Mouse (Mus musculus) heart, postnatal 10 days (tissue): ENCODE measurements around the gene Psph. TPM values are rescaled to one million over a fixed set of nuclear protein-coding genes. Genes with fewer than 3 reads are reported as not detected.

Experiments used
- DNase-seq, 2 experiments: peaks; one replicate each; pipeline ENCODE4 v3.0.0; 2021
- intact Hi-C: fragments of 180-260 bp; cut with DNase I; formaldehyde crosslinking; loops from one replicate; pipeline ENCODE4 v1.15.1; 2025
- total RNA-seq, 2 experiments: library from RNA; stranded (reverse); gene quantifications; 2 replicates each; pipeline ENCODE4 v1.2.3; 2021

Gene Psph
- total RNA-seq, 2 experiments from 2014 or later, result 12.4 to 15.9 TPM

DNA sequence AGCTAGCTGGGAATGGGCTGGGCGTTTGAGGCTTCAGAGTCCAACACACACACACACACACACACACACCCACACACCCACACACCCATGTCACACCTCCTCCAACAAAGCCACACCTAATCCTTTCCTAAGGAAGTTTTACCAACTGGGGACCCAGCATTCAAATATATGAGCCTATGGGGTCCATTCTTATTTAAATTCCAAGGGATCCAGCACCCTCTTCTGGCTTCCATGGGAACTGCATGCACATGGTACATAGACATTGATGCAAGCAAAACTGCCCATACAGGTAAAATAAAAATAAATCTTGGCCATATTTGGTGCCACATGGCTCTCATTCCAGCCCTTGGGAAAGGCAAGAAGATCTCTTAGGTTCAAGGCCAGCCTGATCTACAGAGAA is 46.3 kb downstream of the Psph start:
- intact Hi-C loops, result loop anchor here (5.0 kb wide), 1 partner anchor 129 kb away; no protein-coding TSS in a partner anchor
- DNase-seq, result peak; percentile 27 to 53

DNA sequence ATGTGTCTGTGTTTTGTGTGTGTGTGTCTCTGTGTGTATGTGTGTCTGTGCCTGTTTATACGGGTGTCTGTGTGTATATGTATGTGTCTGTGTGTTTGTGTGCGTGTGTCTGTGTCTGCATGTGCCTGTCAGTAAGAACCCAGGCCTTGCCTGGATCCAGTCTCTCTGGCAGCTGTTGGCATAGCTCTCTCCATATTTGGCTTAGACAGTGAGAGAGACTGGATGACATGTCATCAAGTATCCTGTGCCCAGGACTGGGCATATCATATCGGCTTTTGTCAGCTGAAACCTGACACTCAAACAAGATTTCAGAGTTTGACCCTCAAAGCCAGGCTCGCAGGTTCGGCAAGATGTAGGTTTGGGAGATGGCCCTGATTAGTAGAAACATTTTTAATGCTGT is 56.2 kb downstream of the Psph start:
- DNase-seq, result peak; percentile 66 to 81
- intact Hi-C loops, result no loop called here

DNA sequence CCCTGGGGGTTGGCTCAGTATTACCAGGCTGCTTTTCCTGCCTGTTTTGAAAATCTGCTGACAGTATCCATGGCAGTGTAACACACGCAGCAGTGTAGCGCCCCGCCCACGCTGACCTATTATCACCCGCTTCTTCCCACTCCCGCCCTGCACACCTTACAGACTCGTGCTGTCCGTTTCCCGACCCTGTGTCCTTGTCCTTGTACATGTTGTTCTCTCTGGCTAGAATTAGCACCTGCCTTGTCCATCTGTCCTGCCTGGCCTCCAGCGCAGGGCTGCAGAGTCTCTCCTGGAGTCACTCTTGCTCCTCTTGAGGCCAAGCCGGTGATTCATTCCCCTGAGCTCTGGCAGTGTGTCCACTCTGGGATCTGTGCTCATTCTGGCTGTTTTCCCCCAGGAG is 56.9 kb downstream of the Psph start:
- intact Hi-C loops, result no loop called here
- peak; percentile 73 to 83 for DNase-seq

DNA sequence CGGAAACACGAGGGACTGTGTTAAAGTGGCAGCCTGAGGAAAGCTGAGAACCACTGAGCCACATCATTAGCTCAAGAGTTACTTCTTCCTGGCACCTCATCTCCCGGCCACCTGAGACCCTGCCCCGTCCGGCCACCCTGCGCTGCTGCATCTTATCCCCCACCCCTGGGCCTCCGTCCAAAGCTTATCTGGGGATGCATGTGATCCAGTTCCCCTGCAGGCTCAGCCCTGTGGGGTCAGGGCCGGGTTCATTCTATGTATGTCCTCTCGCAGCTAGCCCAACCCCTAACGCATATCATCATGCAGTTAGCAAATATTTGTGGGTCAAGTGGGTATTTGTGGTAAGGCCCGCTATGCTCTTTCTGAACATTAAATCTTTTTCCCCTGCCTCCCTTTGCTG is 58.0 kb downstream of the Psph start:
- intact Hi-C loops, result loop anchor here (5.0 kb wide), 1 partner anchor 148 kb away; no protein-coding TSS in a partner anchor
- DNase-seq, result peak; percentile 63 to 81

DNA sequence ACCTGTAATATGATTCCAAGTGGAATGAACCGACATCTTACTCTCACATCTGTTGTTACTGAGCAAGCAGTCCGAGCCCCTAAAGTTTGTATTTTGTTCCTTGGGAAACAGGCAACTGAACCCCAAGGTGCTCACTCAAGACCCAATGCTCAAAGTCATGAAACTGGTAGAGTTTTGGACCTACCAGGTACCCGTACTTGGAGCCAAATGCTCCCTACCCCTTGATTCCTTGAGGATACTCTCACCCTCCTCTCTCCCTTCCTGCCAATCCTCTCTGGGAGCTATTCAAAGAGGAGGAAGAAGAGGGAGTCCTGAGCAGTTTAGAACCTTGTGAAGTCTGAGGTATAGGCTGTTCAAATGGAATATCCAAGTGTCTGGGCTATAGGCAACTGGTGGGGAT is 60.5 kb downstream of the Psph start:
- intact Hi-C loops, result loop anchor here (5.0 kb wide), 1 partner anchor 151 kb away; no protein-coding TSS in a partner anchor
- no peak for DNase-seq

DNA sequence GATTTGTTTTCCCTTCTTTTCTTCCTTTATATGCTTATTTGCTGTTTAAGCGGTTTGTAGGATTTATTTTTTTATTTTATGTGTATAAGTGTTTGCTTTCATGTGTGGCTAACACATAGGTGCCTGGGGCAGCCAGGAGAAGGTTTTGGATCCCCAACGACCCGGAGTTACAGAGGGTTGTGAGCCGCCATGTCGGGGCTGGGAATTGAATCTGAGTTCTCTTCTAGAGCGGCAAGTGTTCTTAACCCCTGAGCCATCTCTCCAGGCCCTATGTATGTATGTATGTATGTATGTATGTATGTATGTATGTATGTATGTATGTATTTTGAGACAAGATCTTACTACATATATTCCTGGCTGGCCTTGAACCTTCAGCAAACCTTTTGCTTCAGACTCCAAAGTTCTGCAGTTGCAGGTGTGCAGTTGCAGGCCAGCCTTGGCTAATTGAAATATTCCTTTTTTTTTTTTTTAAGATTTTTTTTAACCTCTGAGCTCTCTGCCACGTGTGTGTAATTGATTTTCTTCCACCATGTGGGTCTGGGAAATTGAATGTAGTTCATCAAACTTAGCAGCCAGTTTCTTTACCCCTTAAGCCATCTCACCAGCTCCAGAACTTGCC is 61.4 kb downstream of the Psph start:
- intact Hi-C loops, result loop anchor here (2.0 to 5.0 kb wide), 3 partner anchors 55 to 151 kb away; partner anchors contain the start of gene Zfp11
- peak; percentile 34 to 57 for DNase-seq

DNA sequence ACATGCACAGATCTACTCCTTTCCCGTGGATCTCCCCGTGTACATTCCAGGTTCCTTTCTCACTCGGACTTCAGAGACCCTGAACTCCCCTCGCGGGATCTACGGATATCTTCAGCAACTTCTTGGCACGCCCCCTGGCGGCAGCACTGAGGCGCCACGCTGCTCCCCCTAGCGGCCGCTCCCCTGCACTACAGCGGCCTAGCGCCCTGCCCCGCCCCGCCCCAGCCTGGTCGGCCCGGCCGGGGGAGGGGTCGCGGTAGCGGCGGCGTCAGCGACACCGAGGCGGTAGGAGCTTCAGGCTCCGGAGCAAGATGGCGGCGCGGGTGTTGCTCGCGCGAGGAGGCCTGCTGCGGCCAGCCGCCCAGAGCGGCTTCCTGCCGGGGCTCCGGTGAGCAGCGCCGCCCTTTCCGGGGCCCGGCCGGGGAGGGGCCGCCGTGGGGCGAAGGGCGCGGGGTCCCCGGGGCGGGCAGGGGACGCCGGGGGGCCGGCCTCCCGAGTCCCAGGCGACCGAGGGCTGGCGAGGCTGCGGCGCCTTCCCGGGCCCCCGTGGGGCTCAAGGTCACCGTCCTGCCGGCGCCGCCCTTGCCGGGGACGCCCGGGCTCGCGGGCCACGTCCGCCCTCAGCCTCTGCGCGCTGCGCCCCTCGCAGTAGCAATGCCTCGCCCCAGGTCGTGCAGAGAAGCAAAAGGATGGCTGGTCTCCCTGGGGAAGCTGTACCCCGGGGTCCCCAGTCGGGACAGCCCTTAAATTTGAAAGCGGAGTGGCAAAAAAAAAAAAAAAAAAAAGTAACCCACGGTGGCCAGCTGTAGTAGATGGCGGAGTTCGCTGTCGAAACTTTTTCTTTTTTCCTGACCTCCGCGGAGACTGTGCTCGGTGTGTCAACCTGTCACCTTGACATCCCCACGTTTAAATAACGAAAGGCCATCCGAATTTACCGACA is 62.1 kb downstream of the Psph start, which contains the start of gene Nipsnap2:
Nipsnap2 (plus strand) TSS at position 230 of the 940 bp plus-strand sequence.
- intact Hi-C loops, result loop anchor here (2.0 to 5.0 kb wide), 3 partner anchors 54 to 152 kb away; partner anchors contain the start of gene Zfp11

DNA sequence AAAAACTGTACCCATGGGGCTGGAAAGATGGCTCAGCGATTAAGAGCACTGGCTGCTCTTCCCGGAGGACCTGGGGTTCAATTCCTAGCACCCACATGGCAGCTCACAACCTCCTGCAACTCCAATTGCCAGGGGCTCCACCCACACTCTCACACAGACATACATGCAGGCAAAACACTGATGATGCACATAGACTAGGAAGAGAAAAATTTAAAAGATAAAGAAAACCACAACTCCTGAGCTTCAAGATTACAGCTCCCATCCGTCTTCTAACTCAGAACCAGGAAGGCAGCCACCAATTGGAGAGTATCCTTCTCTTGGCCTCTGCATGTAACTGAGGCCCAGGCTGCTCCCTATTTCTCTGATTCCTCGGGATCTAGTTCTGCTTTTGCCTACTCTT is 63.0 kb downstream of the Psph start:
- intact Hi-C loops, result loop anchor here (2.0 kb wide), 2 partner anchors 53 to 113 kb away; partner anchors contain the start of gene Zfp11
- no peak for DNase-seq

More for the DNA sequence above, 62.1 kb downstream of the Psph start, which contains the start of gene Nipsnap2:
- peak; percentile 95 for DNase-seq

DNA sequence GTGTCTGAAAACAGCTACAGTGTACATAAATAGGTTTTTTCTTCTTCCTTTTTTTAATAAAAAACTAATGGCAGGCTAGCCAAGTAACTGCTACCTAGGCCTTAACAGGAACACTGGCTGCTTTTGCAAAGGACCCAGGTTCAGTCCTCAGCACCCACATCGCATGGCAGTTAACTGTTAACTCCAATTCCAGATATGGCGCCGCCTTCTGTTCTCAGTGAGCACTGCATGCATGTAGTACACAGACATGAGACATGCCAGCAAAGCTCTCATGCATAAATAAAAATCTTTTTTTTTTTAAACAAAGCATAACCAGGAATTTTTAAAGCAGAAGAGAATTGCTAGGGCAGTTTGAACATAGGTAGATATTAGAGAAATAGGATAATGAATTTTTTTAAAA is 67.1 kb downstream of the Psph start:
- intact Hi-C loops, result no loop called here

DNA sequence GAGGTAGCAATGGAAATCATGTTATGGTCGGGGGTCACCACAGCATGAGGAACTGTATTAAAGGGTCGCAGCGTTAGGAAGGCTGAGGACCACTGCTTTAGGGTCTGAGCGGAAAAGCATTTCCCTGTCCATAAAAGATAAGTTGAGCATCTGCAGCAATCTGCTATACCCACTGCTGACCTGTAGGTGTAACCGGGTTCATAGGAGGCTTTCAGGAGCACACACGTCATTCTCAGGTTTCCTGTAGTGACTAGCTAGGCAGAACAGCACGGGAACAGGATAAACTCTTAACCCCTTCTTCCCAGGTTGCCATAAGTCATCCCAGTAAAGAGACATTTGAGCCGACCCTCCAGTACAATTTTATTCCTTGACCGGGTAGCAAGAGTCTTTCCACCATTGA is 70.2 kb downstream of the Psph start:
- no peak for DNase-seq
- intact Hi-C loops, result no loop called here

More for the DNA sequence above, 67.1 kb downstream of the Psph start:
- no peak for DNase-seq

Other genes starting within 250 kb of the Psph start
- gene Mmp17, start 203.3 kb downstream of the Psph start, total RNA-seq, result 1 to 10 TPM in 1 of 2 experiments, under 1 TPM in 1; 0.89 to 1.7 TPM
- gene Zfp11, start 117.3 kb downstream of the Psph start, total RNA-seq, result 1 to 10 TPM; 4.0 to 4.2 TPM
- gene Sept14, start 78.9 kb downstream of the Psph start, total RNA-seq, result not detected
- 10 to 100 TPM; 88.6 to 91.5 TPM for gene Mrps17, start 72.0 kb downstream of the Psph start, total RNA-seq
- 100 to 1,000 TPM; 591 to 619 TPM for gene Nipsnap2, start 62.4 kb downstream of the Psph start, total RNA-seq
- 10 to 100 TPM; 15.2 to 15.6 TPM for gene Sumf2, start 59.5 kb upstream of the Psph start, total RNA-seq
- 100 to 1,000 TPM; 922 to 943 TPM for gene Chchd2, start 100.0 kb upstream of the Psph start, total RNA-seq
- gene Zbed5, start 108.3 kb upstream of the Psph start, total RNA-seq, result under 1 TPM; 0.89 to 0.97 TPM
- 1 to 10 TPM; 3.2 to 5.7 TPM for gene Phkg1, start 111.1 kb upstream of the Psph start, total RNA-seq
- under 1 TPM; 0.48 to 0.82 TPM for gene Nupr1l, start 121.1 kb upstream of the Psph start, total RNA-seq
- 10 to 100 TPM; 18.5 to 19.9 TPM for gene Vkorc1l1, start 154.5 kb upstream of the Psph start, total RNA-seq
- 10 to 100 TPM; 24.5 to 25.4 TPM for gene Gusb, start 215.6 kb upstream of the Psph start, total RNA-seq
- 10 to 100 TPM in 1 of 2 experiments, 1 to 10 TPM in 1; 9.6 to 10.0 TPM for gene Asl, start 241.8 kb upstream of the Psph start, total RNA-seq
- gene Crcp, start 241.8 kb upstream of the Psph start, total RNA-seq, result 10 to 100 TPM; 14.9 to 15.1 TPM